Mouse (Mus musculus) liver, embryonic 11.5 days (tissue): ENCODE data around the gene Qars. TPM values are rescaled to one million over a fixed set of nuclear protein-coding genes. Genes with fewer than 3 reads are reported as not detected.
A peak's percentile ranks its signal among the peaks of the same experiment; 100 is the strongest.

Source experiments
- ATAC-seq: fragments of 200-750 bp; cut with Nextera tagmentation; replicated peaks from 2 replicates; pipeline ENCODE4 v1.8.0; 2017; ENCODE audit warnings: moderate number of reproducible peaks, mild to moderate bottlenecking, moderate TSS enrichment, moderate library complexity; ENCODE audit not compliant: low FRiP score
- DNase-seq: peaks from one replicate; pipeline ENCODE4 v3.0.0-alpha.2; 2017; ENCODE audit warnings: low spot score
- H3K27ac ChIP-seq: fragments of 300-500 bp; sonication (generic); 2 replicates; pipeline ENCODE4 v1.5.1; 2014; ENCODE audit warnings: mild to moderate bottlenecking, low read depth, low read length, control low read depth
- H3K27me3 ChIP-seq: fragments of 300-500 bp; sonication (generic); replicated peaks from 2 replicates; pipeline ENCODE4 v1.6.1; 2014; ENCODE audit warnings: low read length, mixed read lengths; ENCODE audit not compliant: control insufficient read depth, insufficient read depth
- H3K36me3 ChIP-seq: fragments of 300-500 bp; sonication (generic); 2 replicates; pipeline ENCODE4 v1.6.1; 2014; ENCODE audit warnings: mild to moderate bottlenecking, low read length, moderate library complexity, mixed read lengths; ENCODE audit not compliant: control insufficient read depth, insufficient read depth
- H3K4me1 ChIP-seq: fragments of 300-500 bp; sonication (generic); replicated peaks from 2 replicates; pipeline ENCODE4 v1.6.1; 2014; ENCODE audit warnings: low read length, mixed read lengths; ENCODE audit not compliant: control insufficient read depth, insufficient read depth
- H3K4me2 ChIP-seq: fragments of 300-500 bp; sonication (generic); 2 replicates; pipeline ENCODE4 v1.6.1; 2014; ENCODE audit warnings: mild to moderate bottlenecking, control low read depth, moderate library complexity
- H3K4me3 ChIP-seq: fragments of 300-500 bp; sonication (generic); 2 replicates; pipeline ENCODE4 v1.5.1; 2014; ENCODE audit warnings: low read depth, low read length, control low read depth
- H3K9ac ChIP-seq: fragments of 300-500 bp; sonication (generic); 2 replicates; pipeline ENCODE4 v1.6.1; 2014; ENCODE audit warnings: low read depth, low read length, control low read depth
- H3K9me3 ChIP-seq: fragments of 300-500 bp; sonication (generic); 2 replicates; pipeline ENCODE4 v1.6.1; 2016; ENCODE audit warnings: low read length, inconsistent platforms, mixed read lengths; ENCODE audit not compliant: control insufficient read depth
- WGBS: fragments of 180-500 bp; shearing (Covaris S2); extraction: QIAGEN DNeasy Blood & Tissue Kit; methylation state at CpG from one replicate; pipeline ENCODE4 v1.1.7; 2014; 5-methylcytosine and 5-hydroxymethylcytosine counted together
- polyA plus RNA-seq: library from polyadenylated mRNA; unstranded; fragments of >200 nt; fragmentation: Nextera tagmentation; extraction: Ambion mirVana; gene quantifications from 2 replicates; pipeline ENCODE4 v1.2.1, GENCODE M21; 2014

Gene Qars
- polyA plus RNA-seq, 1 experiment from 2014 or later = 122 TPM

DNA sequence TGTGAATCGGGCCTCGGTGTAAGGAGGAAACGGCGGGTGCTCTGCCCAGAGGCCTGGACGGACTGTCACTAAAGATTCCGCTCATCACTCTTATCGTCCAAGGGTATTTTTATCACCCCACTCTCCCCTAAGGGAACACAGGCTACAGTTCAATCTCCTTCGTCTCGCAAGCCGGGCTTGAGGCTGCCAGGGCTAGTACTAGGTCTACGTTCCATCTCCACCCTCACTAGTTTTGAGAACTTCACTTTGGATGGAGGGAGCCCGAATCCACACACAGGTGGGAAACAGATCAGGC lies 16.3 kb upstream of the Qars start:
- H3K4me1 ChIP-seq = peaks cover 17% of the 10 kb centered on the region
- H3K4me2 ChIP-seq = peak overlapping the region; percentile 97
- H3K4me3 ChIP-seq = peak overlapping the region; percentile 95
- peaks cover 45% of the 10 kb centered on the region for H3K36me3 ChIP-seq
- H3K9ac ChIP-seq = peak overlapping the region; percentile 92
- no peaks in the 10 kb centered on the region for H3K27me3 ChIP-seq
- DNase-seq = no peak
- ATAC-seq = peak; percentile 10; the same call in 1 of the 2 replicates
- H3K27ac ChIP-seq = peak overlapping the region; percentile 97
- WGBS = 6% methylated on average over 12 of the region's 12 CpGs
- H3K9me3 ChIP-seq = no peaks in the 10 kb centered on the region

DNA sequence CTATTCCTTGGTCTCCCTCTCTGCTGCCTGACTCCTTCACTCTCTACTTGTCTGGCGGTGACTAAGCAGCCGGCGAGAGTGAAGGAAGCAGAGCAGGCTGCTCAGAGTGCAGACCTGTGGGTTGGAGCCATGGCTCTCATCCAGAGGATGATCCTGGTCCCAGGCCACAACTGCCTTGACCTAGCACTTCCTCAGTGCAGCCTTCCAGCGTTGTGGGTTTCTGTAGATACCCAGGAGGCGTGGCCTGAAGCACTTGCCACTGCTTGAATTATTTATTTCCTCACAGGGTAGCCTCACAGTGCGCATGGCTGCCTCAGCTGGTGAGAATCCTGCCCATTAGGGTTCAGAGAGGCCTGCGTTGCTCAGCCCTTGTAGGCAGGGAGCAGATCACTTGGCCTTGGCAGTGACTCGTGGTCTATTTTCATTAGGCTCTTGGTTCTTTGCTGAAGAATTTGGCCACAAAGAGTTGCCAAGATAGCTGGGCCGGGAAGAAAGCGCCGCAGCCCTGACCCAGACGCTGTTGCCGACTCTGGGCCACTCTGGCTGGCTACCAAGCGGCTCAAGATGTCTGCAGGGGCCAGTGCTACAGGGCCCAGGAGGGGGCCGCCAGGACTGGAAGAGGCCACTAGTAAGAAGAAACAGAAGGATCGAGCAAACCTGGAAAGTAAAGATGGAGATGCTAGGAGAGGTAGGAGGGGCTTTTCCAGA lies 15.3 kb upstream of the Qars start:
- peak overlapping the region; percentile 92 for H3K9ac ChIP-seq
- peaks cover 17% of the 10 kb centered on the region for H3K4me1 ChIP-seq
- peak overlapping the region; percentile 97 for H3K4me2 ChIP-seq
- ATAC-seq = no peak
- peak overlapping the region; percentile 95 for H3K4me3 ChIP-seq
- DNase-seq = no peak
- no peaks in the 10 kb centered on the region for H3K9me3 ChIP-seq
- no peaks in the 10 kb centered on the region for H3K27me3 ChIP-seq
- WGBS = 83% methylated on average over 16 of the region's 16 CpGs
- H3K27ac ChIP-seq = peak overlapping the region; percentile 97
- peaks cover 52% of the 10 kb centered on the region for H3K36me3 ChIP-seq

DNA sequence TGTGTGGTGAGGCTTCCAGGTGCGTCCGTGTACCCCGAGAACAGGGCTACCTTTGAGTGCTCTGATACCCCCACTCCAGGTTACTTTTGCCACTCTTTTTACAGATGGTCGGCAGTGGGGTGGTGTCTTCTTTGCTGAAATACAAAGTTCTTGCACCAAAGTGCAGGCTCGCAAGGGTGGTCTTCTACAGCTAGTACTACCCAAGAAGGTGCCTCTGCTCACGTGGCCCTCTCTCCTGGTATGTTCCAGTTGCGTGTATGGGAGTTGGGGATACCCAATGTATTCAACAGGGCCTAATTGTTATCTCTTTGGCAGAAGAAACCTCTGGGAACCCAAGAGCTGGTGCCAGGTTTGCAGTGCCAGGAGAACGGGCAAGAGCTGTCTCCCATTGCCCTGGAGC lies 14.3 kb upstream of the Qars start:
- no peak overlapping the region for H3K4me2 ChIP-seq
- H3K36me3 ChIP-seq = peaks cover 56% of the 10 kb centered on the region
- WGBS = 94% methylated on average over 8 of the region's 8 CpGs
- ATAC-seq (no peak), DNase-seq (no peak)
- peaks cover 17% of the 10 kb centered on the region for H3K4me1 ChIP-seq
- no peaks in the 10 kb centered on the region for H3K9me3 ChIP-seq
- no peak overlapping the region for H3K9ac ChIP-seq
- H3K27me3 ChIP-seq = no peaks in the 10 kb centered on the region
- H3K27ac ChIP-seq = no peak overlapping the region
- no peak overlapping the region for H3K4me3 ChIP-seq

DNA sequence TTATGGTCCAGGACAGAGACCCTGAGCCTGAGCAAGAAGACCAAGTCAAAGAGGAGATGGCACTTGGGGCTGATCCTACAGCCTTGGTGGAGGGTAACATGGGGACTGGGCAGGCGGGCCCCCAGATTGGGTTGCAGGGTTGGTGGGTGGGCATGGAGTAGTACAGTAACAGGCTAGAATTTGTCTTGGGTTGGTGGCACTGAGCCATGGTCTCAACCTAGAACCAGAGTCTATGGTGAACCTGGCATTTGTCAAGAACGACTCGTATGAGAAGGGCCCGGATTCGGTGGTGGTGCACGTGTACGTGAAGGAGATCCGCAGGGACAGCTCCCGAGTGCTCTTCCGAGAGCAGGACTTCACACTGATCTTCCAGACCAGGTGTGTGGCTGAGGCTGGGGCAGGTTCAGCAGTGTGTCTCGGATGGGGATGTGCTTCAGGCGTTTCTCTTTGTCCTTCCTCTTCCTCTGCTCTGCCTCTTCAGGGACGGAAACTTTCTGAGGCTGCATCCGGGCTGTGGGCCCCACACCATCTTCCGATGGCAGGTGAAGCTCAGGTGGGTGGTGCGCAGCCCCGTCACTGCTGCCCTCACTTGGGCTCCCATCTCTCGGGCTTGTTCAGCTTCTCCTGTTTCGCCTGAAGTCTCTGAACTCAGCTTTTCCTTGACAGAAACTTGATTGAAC lies 13.2 kb upstream of the Qars start:
- Histone ChIP-seq H3K9ac (no peak overlapping the region), H3K4me2 (no peak overlapping the region), H3K36me3 (peaks cover 66% of the 10 kb centered on the region), H3K9me3 (no peaks in the 10 kb centered on the region), H3K4me1 (peaks cover 17% of the 10 kb centered on the region), H3K4me3 (no peak overlapping the region), H3K27me3 (no peaks in the 10 kb centered on the region), H3K27ac (no peak overlapping the region)
- ATAC-seq (no peak), DNase-seq (no peak)
- 95% methylated on average over 19 of the region's 19 CpGs for WGBS

DNA sequence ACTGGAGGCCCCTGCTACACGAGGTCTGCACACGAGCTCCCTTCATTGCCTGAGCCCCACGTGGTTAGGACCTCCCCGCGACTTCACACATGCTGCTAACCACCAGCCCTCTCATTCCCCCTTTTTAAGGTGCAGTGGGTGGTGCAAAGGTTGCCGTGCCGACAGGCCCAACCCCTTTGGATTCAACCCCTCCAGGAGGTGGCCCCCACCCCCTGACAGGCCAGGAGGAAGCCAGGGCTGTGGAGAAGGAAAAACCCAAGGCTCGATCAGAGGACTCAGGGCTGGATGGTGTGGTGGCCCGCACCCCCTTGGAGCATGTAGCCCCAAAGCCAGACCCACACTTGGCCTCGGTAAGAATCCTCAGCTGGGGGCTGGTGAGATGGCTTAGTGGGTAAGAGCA lies 12.6 kb upstream of the Qars start:
- WGBS = 87% methylated on average over 10 of the region's 10 CpGs

DNA sequence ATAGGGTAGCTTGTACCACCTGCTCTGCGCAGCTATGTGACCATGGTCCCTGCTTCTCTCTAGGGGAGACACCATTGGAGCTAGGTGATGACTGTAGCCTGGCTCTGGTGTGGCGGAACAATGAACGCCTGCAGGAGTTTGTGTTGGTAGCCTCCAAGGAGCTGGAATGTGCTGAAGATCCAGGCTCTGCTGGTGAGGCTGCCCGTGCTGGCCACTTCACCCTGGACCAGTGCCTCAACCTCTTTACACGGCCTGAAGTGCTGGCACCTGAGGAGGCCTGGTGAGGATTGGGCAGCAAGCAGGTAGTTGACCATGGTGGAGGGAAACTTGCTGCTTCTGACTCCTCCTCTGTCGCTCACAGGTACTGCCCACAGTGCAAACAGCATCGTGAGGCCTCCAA lies 8.3 kb upstream of the Qars start:
- Histone ChIP-seq H3K4me1 (no peaks in the 10 kb centered on the region), H3K27ac (no peak overlapping the region), H3K9ac (no peak overlapping the region), H3K4me3 (no peak overlapping the region), H3K36me3 (peaks cover 76% of the 10 kb centered on the region), H3K27me3 (no peaks in the 10 kb centered on the region), H3K4me2 (no peak overlapping the region), H3K9me3 (no peaks in the 10 kb centered on the region)
- 91% methylated on average over 7 of the region's 7 CpGs for WGBS
- DNase-seq (no peak), ATAC-seq (no peak)

More for the DNA sequence above, 12.6 kb upstream of the Qars start:
- peaks cover 14% of the 10 kb centered on the region for H3K4me1 ChIP-seq
- H3K4me3 ChIP-seq = no peak overlapping the region
- H3K9ac ChIP-seq = no peak overlapping the region
- no peak overlapping the region for H3K4me2 ChIP-seq
- peaks cover 72% of the 10 kb centered on the region for H3K36me3 ChIP-seq
- no peak overlapping the region for H3K27ac ChIP-seq
- no peaks in the 10 kb centered on the region for H3K27me3 ChIP-seq
- ATAC-seq = no peak
- no peaks in the 10 kb centered on the region for H3K9me3 ChIP-seq
- no peak for DNase-seq

DNA sequence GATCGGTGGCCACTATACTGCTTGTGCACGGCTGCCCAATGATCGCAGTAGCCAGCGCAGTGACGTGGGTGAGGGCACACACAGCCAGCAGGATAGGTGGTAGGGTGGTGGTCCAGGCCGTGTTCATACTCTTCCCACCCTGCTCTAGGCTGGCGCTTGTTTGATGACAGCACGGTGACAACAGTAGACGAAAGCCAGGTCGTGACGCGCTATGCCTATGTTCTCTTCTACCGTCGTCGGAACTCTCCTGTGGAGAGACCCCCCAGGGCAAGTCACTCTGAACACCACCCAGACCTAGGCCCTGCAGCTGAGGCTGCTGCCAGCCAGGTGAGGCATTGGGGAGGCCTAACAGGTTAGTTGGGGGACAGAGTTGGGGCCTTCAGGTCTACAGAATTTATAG lies 7.6 kb upstream of the Qars start:
- H3K4me3 ChIP-seq = no peak overlapping the region
- 94% methylated on average over 15 of the region's 15 CpGs for WGBS
- DNase-seq = no peak
- H3K4me1 ChIP-seq = no peaks in the 10 kb centered on the region
- H3K27me3 ChIP-seq = no peaks in the 10 kb centered on the region
- peaks cover 70% of the 10 kb centered on the region for H3K36me3 ChIP-seq
- no peak overlapping the region for H3K4me2 ChIP-seq
- H3K27ac ChIP-seq = no peak overlapping the region
- no peaks in the 10 kb centered on the region for H3K9me3 ChIP-seq
- no peak for ATAC-seq
- no peak overlapping the region for H3K9ac ChIP-seq

DNA sequence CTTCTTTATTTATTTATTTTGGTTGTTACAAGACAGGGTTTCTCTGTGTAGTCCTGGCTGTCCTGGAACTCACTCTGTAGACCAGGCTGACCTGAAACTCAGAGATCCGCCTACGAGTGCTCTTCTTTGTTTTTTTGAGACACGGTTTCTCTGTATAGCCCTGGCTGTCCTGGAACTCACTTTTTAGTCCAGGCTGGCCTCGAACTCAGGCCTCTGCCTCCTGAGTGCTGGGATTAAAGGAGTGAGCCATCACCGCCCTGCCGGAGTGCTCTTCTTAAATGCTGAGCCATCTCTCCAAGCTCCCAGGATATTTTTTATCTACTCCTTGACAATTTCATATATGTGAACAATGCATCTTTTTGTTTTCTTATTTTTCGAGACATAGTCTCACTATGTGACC lies 605 bp upstream of the Qars start:
- H3K9ac ChIP-seq = 0 out of 2 replicates have a peak overlapping the region, but pooled peaks have one; percentile 9
- H3K4me2 ChIP-seq = peak overlapping the region; percentile 96
- no peak for DNase-seq
- 87% methylated on average over 7 of the region's 7 CpGs for WGBS
- no peak for ATAC-seq
- no peak overlapping the region for H3K27ac ChIP-seq
- no peaks in the 10 kb centered on the region for H3K9me3 ChIP-seq
- no peaks in the 10 kb centered on the region for H3K27me3 ChIP-seq
- peak overlapping the region; percentile 84 for H3K4me3 ChIP-seq
- peaks cover 11% of the 10 kb centered on the region for H3K4me1 ChIP-seq
- peaks cover 23% of the 10 kb centered on the region for H3K36me3 ChIP-seq

GRCm38 (mm10) chr9:108508776-108509175 lies 1.3 kb downstream of the Qars start:
- 0 out of 2 replicates have a peak overlapping the region, but pooled peaks have one; percentile 46 for H3K27ac ChIP-seq
- ATAC-seq = no peak
- WGBS = 69% methylated on average over 7 of the region's 7 CpGs

More at GRCm38 (mm10) chr9:108508776-108509175, 1.3 kb downstream of the Qars start:
- peaks cover 29% of the 10 kb centered on the region for H3K36me3 ChIP-seq
- H3K4me1 ChIP-seq = peaks cover 11% of the 10 kb centered on the region
- H3K27me3 ChIP-seq = no peaks in the 10 kb centered on the region
- peak overlapping the region; percentile 81 for H3K9ac ChIP-seq
- H3K4me3 ChIP-seq = peak overlapping the region; percentile 84
- H3K4me2 ChIP-seq = peak overlapping the region; percentile 96
- H3K9me3 ChIP-seq = no peaks in the 10 kb centered on the region
- peak; percentile 29 for DNase-seq
